Mouse (Mus musculus) lung, embryonic 14.5 days (tissue): Measurements from ENCODE around the gene Hpf1. TPM values are rescaled to one million over a fixed set of nuclear protein-coding genes. Genes with fewer than 3 reads are reported as not detected.
A peak's percentile ranks its signal among the peaks of the same experiment; 100 is the strongest.

Experiments used
- ATAC-seq: fragments of 200-750 bp; cut with Nextera tagmentation; 2 replicates; pipeline ENCODE4 v1.8.0; 2017; ENCODE audit warnings: mild to moderate bottlenecking, moderate TSS enrichment, moderate library complexity; ENCODE audit not compliant: insufficient read depth
- DNase-seq: peaks from one replicate; pipeline ENCODE4 v3.0.0-alpha.2; 2015
- H3K27ac ChIP-seq: fragments of 300-500 bp; sonication (generic); 2 replicates; pipeline ENCODE4 v1.5.1; 2014; ENCODE audit warnings: low read depth, mild to moderate bottlenecking, moderate library complexity
- H3K27me3 ChIP-seq: fragments of 300-500 bp; sonication (generic); 2 replicates; pipeline ENCODE4 v1.6.1; 2014; ENCODE audit warnings: low read length, control low read depth; ENCODE audit not compliant: insufficient read depth
- H3K36me3 ChIP-seq: fragments of 300-500 bp; sonication (generic); 2 replicates; pipeline ENCODE4 v1.6.1; 2014; ENCODE audit warnings: control low read depth; ENCODE audit not compliant: insufficient read depth
- H3K4me1 ChIP-seq: fragments of 300-500 bp; sonication (generic); 2 replicates; pipeline ENCODE4 v1.6.1; 2014; ENCODE audit warnings: antibody characterized with exemption, control low read depth; ENCODE audit not compliant: insufficient read depth
- H3K4me2 ChIP-seq: fragments of 300-500 bp; sonication (generic); 2 replicates; pipeline ENCODE4 v1.6.1; 2014; ENCODE audit warnings: mild to moderate bottlenecking
- H3K4me3 ChIP-seq: fragments of 300-500 bp; sonication (generic); 2 replicates; pipeline ENCODE4 v1.5.1; 2014; ENCODE audit warnings: low read depth, low read length
- H3K9ac ChIP-seq: fragments of 300-500 bp; sonication (generic); 2 replicates; pipeline ENCODE4 v1.6.1; 2014
- H3K9me3 ChIP-seq: fragments of 300-500 bp; sonication (generic); 2 replicates; pipeline ENCODE4 v1.6.1; 2016; ENCODE audit warnings: low read depth, low read length, control low read depth
- CTCF ChIP-seq: IDR thresholded peaks from 2 replicates; pipeline ENCODE4 v1.5.1; 2016; ENCODE audit warnings: antibody characterized with exemption, low read depth
- WGBS: fragments of 180-500 bp; shearing (Covaris S2); extraction: QIAGEN DNeasy Blood & Tissue Kit; methylation state at CpG from one replicate; pipeline ENCODE4 v1.1.7; 2014; 5-methylcytosine and 5-hydroxymethylcytosine counted together
- polyA plus RNA-seq: library from polyadenylated mRNA; unstranded; fragments of >200 nt; fragmentation: Nextera tagmentation; extraction: Ambion mirVana; gene quantifications from 2 replicates; pipeline ENCODE4 v1.2.1, GENCODE M21; 2014

Hpf1 gene
- polyA plus RNA-seq, 1 experiment from 2014 or later: 106 TPM

DNA sequence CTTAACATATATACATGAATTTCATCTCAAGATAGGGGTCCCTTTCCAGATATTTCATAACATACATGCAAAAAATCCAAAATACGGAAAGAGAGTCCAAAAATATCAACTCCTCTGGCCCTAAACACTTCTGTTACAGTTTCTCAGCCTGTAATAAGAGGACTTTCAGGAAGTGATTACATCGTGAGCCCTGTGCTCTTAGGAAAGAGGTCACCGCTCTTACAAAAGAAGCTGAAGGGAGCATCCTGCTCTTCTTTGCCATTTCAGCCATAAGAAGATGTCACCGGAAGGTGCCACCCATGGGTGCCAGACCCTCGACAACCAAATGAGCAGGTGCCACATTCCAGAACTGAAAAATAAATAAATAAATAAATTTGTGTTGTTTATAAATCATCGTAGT is 28.4 kb upstream of the Hpf1 start:
- ATAC-seq: no peak
- DNase-seq: no peak
- no peak overlapping the region for H3K27ac ChIP-seq
- H3K4me1 ChIP-seq: no peaks in the 10 kb centered on the region
- no peaks in the 10 kb centered on the region for H3K27me3 ChIP-seq
- no peak overlapping the region for H3K4me2 ChIP-seq
- no peaks in the 10 kb centered on the region for H3K9me3 ChIP-seq
- no peaks in the 10 kb centered on the region for H3K36me3 ChIP-seq
- H3K4me3 ChIP-seq: no peak overlapping the region
- no peak for TF ChIP-seq CTCF
- WGBS: 82% methylated on average over 6 of the region's 6 CpGs
- no peak overlapping the region for H3K9ac ChIP-seq

GRCm38 (mm10) chr8:60864875-60865274 is 25.3 kb upstream of the Hpf1 start:
- no peaks in the 10 kb centered on the region for H3K27me3 ChIP-seq
- no peak overlapping the region for H3K27ac ChIP-seq
- no peak for ATAC-seq
- no peaks in the 10 kb centered on the region for H3K4me1 ChIP-seq
- no peaks in the 10 kb centered on the region for H3K9me3 ChIP-seq
- no peak overlapping the region for H3K4me2 ChIP-seq
- H3K4me3 ChIP-seq: no peak overlapping the region
- no peak overlapping the region for H3K9ac ChIP-seq
- no peaks in the 10 kb centered on the region for H3K36me3 ChIP-seq
- DNase-seq: no peak
- WGBS: 74% methylated on average over 6 of the region's 6 CpGs
- no peak for TF ChIP-seq CTCF

DNA sequence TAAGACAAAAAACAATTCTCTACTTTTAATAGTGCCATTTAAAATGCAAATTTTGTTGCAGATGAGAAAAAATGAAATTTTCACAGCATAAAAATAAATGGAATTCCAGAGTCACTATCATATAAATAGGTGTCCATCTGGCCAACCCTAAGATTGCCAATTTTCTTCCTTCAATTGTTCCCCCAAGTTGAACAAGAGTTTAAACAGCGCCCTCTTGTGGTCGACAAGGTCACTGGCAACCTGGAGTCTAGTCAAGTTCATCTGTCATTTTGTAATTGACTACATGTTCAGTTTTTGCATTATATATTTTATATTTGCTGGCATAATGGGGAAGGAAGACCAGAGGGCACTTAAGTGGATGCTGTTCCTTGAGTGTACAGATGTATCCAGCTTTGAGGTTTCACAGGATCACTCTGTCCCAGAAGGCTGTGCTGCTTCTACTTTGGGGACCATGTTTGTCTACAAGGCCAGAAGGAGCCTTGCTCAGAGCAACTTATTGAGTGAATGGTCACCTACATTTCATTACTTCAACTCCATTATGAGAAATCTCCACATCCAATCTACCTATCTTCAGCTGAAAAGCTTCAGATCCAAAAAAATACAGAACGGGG is 24.6 kb upstream of the Hpf1 start:
- DNase-seq (peak; percentile 89), ATAC-seq (no peak)
- H3K4me3 ChIP-seq: no peak overlapping the region
- 32% methylated on average over 3 of the region's 3 CpGs for WGBS
- H3K4me1 ChIP-seq: no peaks in the 10 kb centered on the region
- H3K9me3 ChIP-seq: no peaks in the 10 kb centered on the region
- H3K9ac ChIP-seq: no peak overlapping the region
- no peak overlapping the region for H3K27ac ChIP-seq
- H3K27me3 ChIP-seq: no peaks in the 10 kb centered on the region
- H3K36me3 ChIP-seq: no peaks in the 10 kb centered on the region
- H3K4me2 ChIP-seq: no peak overlapping the region
- peak; percentile 83 for TF ChIP-seq CTCF

- Histone ChIP-seq H3K27me3 (no peaks in the 10 kb centered on the region), H3K4me1 (no peaks in the 10 kb centered on the region), H3K4me3 (no peak overlapping the region), H3K4me2 (no peak overlapping the region), H3K9ac (no peak overlapping the region), H3K9me3 (no peaks in the 10 kb centered on the region), H3K36me3 (no peaks in the 10 kb centered on the region), H3K27ac (no peak overlapping the region)
- DNase-seq: no peak
- WGBS: 75% methylated on average over 4 of the region's 4 CpGs
- no peak for ATAC-seq
- TF ChIP-seq CTCF: no peak
Observed at GRCm38 (mm10) chr8:60867468-60868115, 22.6 kb upstream of the Hpf1 start.

- Histone ChIP-seq H3K4me3 (no peak overlapping the region), H3K9ac (no peak overlapping the region), H3K4me2 (no peak overlapping the region), H3K36me3 (no peaks in the 10 kb centered on the region), H3K27ac (no peak overlapping the region), H3K4me1 (no peaks in the 10 kb centered on the region), H3K9me3 (no peaks in the 10 kb centered on the region), H3K27me3 (no peaks in the 10 kb centered on the region)
- TF ChIP-seq CTCF: no peak
- no peak for ATAC-seq
- DNase-seq: no peak
- WGBS: 89% methylated on average over 4 of the region's 4 CpGs
Observed at GRCm38 (mm10) chr8:60868236-60868965, 21.8 kb upstream of the Hpf1 start.

DNA sequence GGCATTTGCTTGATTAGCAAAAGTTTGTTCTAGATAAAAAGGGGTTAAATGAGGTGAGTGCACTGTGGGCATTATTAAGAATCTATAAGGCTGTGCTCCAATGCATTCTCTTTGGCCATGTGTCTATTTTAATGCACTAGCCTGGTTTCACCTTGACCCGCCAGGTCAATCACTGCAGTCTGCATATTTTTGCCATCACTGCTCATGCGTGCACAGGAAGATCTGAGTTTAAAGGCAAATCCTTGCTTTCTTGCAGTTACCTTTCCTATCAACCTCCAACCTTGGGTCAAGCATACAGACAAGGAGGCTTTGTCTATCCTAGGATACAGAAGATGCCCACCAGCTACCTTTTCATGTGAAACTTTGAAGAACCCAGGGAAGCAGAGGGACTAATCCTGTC is 20.5 kb upstream of the Hpf1 start:
- no peak overlapping the region for H3K27ac ChIP-seq
- no peak overlapping the region for H3K4me2 ChIP-seq
- DNase-seq (no peak), ATAC-seq (no peak)
- WGBS: 81% methylated on average over 2 of the region's 2 CpGs
- no peaks in the 10 kb centered on the region for H3K27me3 ChIP-seq
- no peak for TF ChIP-seq CTCF
- H3K4me3 ChIP-seq: no peak overlapping the region
- no peaks in the 10 kb centered on the region for H3K36me3 ChIP-seq
- H3K9me3 ChIP-seq: no peaks in the 10 kb centered on the region
- H3K9ac ChIP-seq: no peak overlapping the region
- H3K4me1 ChIP-seq: no peaks in the 10 kb centered on the region

- ATAC-seq (no peak), DNase-seq (no peak)
- Histone ChIP-seq H3K4me2 (no peak overlapping the region), H3K4me3 (no peak overlapping the region), H3K27me3 (no peaks in the 10 kb centered on the region), H3K27ac (no peak overlapping the region), H3K4me1 (no peaks in the 10 kb centered on the region), H3K9me3 (no peaks in the 10 kb centered on the region), H3K36me3 (no peaks in the 10 kb centered on the region), H3K9ac (no peak overlapping the region)
- 75% methylated on average over 13 of the region's 13 CpGs for WGBS
- TF ChIP-seq CTCF: no peak
Observed at GRCm38 (mm10) chr8:60870231-60871193, 19.7 kb upstream of the Hpf1 start.
